In genomic region chr17:7430210-7430631, GRCm38 (mm10) we compare ENCODE assay signal across 25 mouse cellular contexts. TPM values are rescaled to one million over a fixed set of nuclear protein-coding genes. Genes with fewer than 3 reads are reported as not detected.
DNase-seq lines count a peak whose midpoint lies in the region; ATAC-seq and TF ChIP-seq lines count a peak whose summit lies in the region.
"Not testable (repeated sequence)": the region's sequence is repeated elsewhere in the genome, so short reads cannot be mapped to it uniquely, and the experiment has no call there.
"Had no signal": no experiment of that assay in that cellular context is flagged by ENCODE, and none has a peak within 500 bp of the region (broad histone marks: within the 10 kb centered on the region; RNA-seq: fewer than 3 reads in every experiment).

No protein-coding gene starts in this region.

- not testable (repeated sequence) for H3K4me2 ChIP-seq in CH12.LX (ENCODE audit: insufficient read depth, low read depth, poor library complexity, severe bottlenecking); heart, postnatal 0 days (ENCODE audit: low read depth, low read length); kidney, embryonic 16.5 days (replicated peaks; ENCODE audit: low read depth, low read length); lung, embryonic 15.5 days

- not testable (repeated sequence) for H3K4me1 ChIP-seq in CH12.LX (ENCODE audit: control insufficient read depth in 1 of 2, insufficient read depth in 2 of 2); heart, postnatal 0 days (ENCODE audit: control insufficient read depth, insufficient read depth); kidney, embryonic 16.5 days (ENCODE audit: insufficient read depth, low read length); lung, embryonic 15.5 days

- H3K4me3 ChIP-seq in CH12.LX (replicated peaks in 1 of 3; ENCODE audit: low read depth in 2 of 3, low read length in 2 of 3, poor library complexity in 1 of 3); heart, postnatal 0 days (ENCODE audit: low read depth, low read length); kidney, embryonic 16.5 days (ENCODE audit: low read length); lung, embryonic 15.5 days: not testable (repeated sequence)

- in situ Hi-C loops in CH12.LX (cut with MboI; ENCODE audit: low pct_ligation_motif_present, low pct_unique_long_range_greater_than_20kb, low sequenced_read_pairs): not testable (repeated sequence)

- peak; percentile 87 for DNase-seq in CH12.LX (ENCODE audit: extremely low read depth)
- peak; percentile 8 to 38 for DNase-seq in heart, adult 18-20 months
- DNase-seq in heart, postnatal 0 days (ENCODE audit: low spot score): not testable (repeated sequence)
- peak; percentile 37 for DNase-seq in lung, postnatal 36 days

- 50% methylated on average over 4 of the region's 4 CpGs for WGBS in heart, postnatal 0 days
- WGBS in kidney, embryonic 16.5 days: 60% methylated on average over 4 of the region's 4 CpGs
- 32% methylated on average over 4 of the region's 4 CpGs for WGBS in lung, embryonic 15.5 days

- H3K27ac ChIP-seq in CH12.LX (ENCODE audit: insufficient read depth, low read depth): peak overlapping the region; percentile 97
- H3K27ac ChIP-seq in heart, postnatal 0 days (ENCODE audit: low read depth); kidney, embryonic 16.5 days (ENCODE audit: low read length): not testable (repeated sequence)
- 0 out of 2 replicates have a peak overlapping the region, but pooled peaks have one; percentile 19 for H3K27ac ChIP-seq in lung, embryonic 15.5 days

- TF ChIP-seq EP300 in CH12.LX (IDR thresholded peaks at IDR 0.05; ENCODE audit: low read length): peak; percentile 46
- TF ChIP-seq EP300 in heart, postnatal 0 days (IDR thresholded peaks at IDR 0.05; ENCODE audit: low read depth): not testable (repeated sequence)

- dilution Hi-C loops in CH12.LX (cut with MboI; ENCODE audit: extremely low pct_ligation_motif_present, extremely low pct_unique_long_range_greater_than_20kb, low sequenced_read_pairs): not testable (repeated sequence)

- not testable (repeated sequence) for H3K27me3 ChIP-seq in CH12.LX (replicated peaks); heart, postnatal 0 days (ENCODE audit: control insufficient read depth, insufficient read depth, low read length); kidney, embryonic 16.5 days (ENCODE audit: insufficient read depth, low read length); lung, embryonic 15.5 days

- TF ChIP-seq POLR2A in CH12.LX (IDR thresholded peaks at IDR 0.05; ENCODE audit: low read depth, low read length): not testable (repeated sequence)

- peak; percentile 30; the same call in 1 of the 2 replicates for ATAC-seq in heart, postnatal 0 days (ENCODE audit: insufficient read depth, low read depth)
- ATAC-seq in kidney, embryonic 16.5 days (ENCODE audit: low FRiP score, low TSS enrichment): peak; percentile 35; the same call in 1 of the 2 replicates
- ATAC-seq in lung, embryonic 15.5 days (ENCODE audit: borderline replicate concordance, extremely low read depth, low FRiP score, low TSS enrichment): 0 out of 2 replicates have a peak, but pooled peaks have one; percentile 41
- peak; percentile 10 for ATAC-seq in neutrophil, adult 5-6 weeks (ENCODE audit: extremely low read depth, insufficient number of reproducible peaks, low FRiP score, poor library complexity, severe bottlenecking)

- H3K9ac ChIP-seq in CH12.LX (ENCODE audit: insufficient read depth, low read depth); heart, postnatal 0 days (replicated peaks; ENCODE audit: low read depth, low read length); kidney, embryonic 16.5 days (replicated peaks; ENCODE audit: low read length); lung, embryonic 15.5 days: not testable (repeated sequence)

- peak in 1 of 2 experiments; percentile 30; a peak in 2 of 4 replicates for TF ChIP-seq CTCF in CH12.LX (conservative IDR thresholded peaks at IDR 0.05 in 1 of 2, IDR thresholded peaks at IDR 0.05 in 1 of 2; ENCODE audit: low read depth in 2 of 2, low read length in 2 of 2)
- TF ChIP-seq CTCF in heart, postnatal 0 days (IDR thresholded peaks at IDR 0.05; ENCODE audit: low read depth): not testable (repeated sequence)

- H3K79me2 ChIP-seq in CH12.LX (replicated peaks; ENCODE audit: control insufficient read depth, extremely low read depth, insufficient read depth, poor library complexity, severe bottlenecking): not testable (repeated sequence)

- H3K36me3 ChIP-seq in CH12.LX (replicated peaks in 1 of 2; ENCODE audit: control insufficient read depth in 1 of 2, insufficient read depth in 1 of 2, low read length in 1 of 2); heart, postnatal 0 days (replicated peaks; ENCODE audit: control insufficient read depth, insufficient read depth, low read length); kidney, embryonic 16.5 days (ENCODE audit: insufficient read depth, low read length); lung, embryonic 15.5 days: not testable (repeated sequence)

- not testable (repeated sequence) for TF ChIP-seq RAD21 in CH12.LX (IDR thresholded peaks at IDR 0.05; ENCODE audit: low read depth, low read length)

- not testable (repeated sequence) for H3K9me3 ChIP-seq in CH12.LX (replicated peaks; ENCODE audit: low read length); heart, postnatal 0 days (replicated peaks; ENCODE audit: control insufficient read depth, low read length); kidney, embryonic 16.5 days (ENCODE audit: low read length); lung, embryonic 15.5 days

TF ChIP-seq in CH12.LX, 34 proteins besides CTCF, POLR2A, EP300 and RAD21:
- peak; percentile 31; the same call in 1 of the 2 replicates for TF ChIP-seq TCF12 (IDR thresholded peaks at IDR 0.05; ENCODE audit: low read depth, low read length)
- TF ChIP-seq HCFC1 (IDR thresholded peaks at IDR 0.05; ENCODE audit: low read depth, low read length): peak; percentile 25; the same call in 1 of the 2 replicates
- TF ChIP-seq MEF2A (IDR thresholded peaks at IDR 0.05; ENCODE audit: borderline replicate concordance, low read depth, low read length): peak; percentile 58; the same call in 1 of the 2 replicates
- peak; percentile 55; the same call in 1 of the 2 replicates for TF ChIP-seq ETS1 (conservative IDR thresholded peaks at IDR 0.05; ENCODE audit: low read depth, low read length)
- TF ChIP-seq MYC (IDR thresholded peaks at IDR 0.05; ENCODE audit: low read depth, low read length): 0 out of 2 replicates have a peak, but pooled peaks have one; percentile 20
- TF ChIP-seq KAT2A (IDR thresholded peaks at IDR 0.05; ENCODE audit: insufficient replicate concordance, low read length): 0 out of 2 replicates have a peak, but pooled peaks have one; percentile 17
- peak; percentile 49; the same call in 1 of the 2 replicates for TF ChIP-seq MXI1 (IDR thresholded peaks at IDR 0.05; ENCODE audit: low read depth, low read length)
- 0 out of 2 replicates have a peak, but pooled peaks have one; percentile 25 for TF ChIP-seq MAZ (IDR thresholded peaks at IDR 0.05; ENCODE audit: low read depth, low read length)
- peak; percentile 56; the same call in 1 of the 2 replicates for TF ChIP-seq SIN3A (IDR thresholded peaks at IDR 0.05; ENCODE audit: low read length)
- TF ChIP-seq IRF4 (IDR thresholded peaks at IDR 0.05; ENCODE audit: low read depth, low read length): peak; percentile 78
- peak; percentile 42; the same call in 1 of the 2 replicates for TF ChIP-seq MAX (IDR thresholded peaks at IDR 0.05; ENCODE audit: low read length)
- TF ChIP-seq MAFK (IDR thresholded peaks at IDR 0.05; ENCODE audit: insufficient replicate concordance, low read length): 0 out of 2 replicates have a peak, but pooled peaks have one; percentile 50
- 0 out of 2 replicates have a peak, but pooled peaks have one; percentile 38 for TF ChIP-seq ELF1 (IDR thresholded peaks at IDR 0.05; ENCODE audit: low read depth, low read length)
- peak; percentile 46; the same call in 1 of the 2 replicates for TF ChIP-seq BHLHE40 (IDR thresholded peaks at IDR 0.05; ENCODE audit: low read depth, low read length)
- peak; percentile 84; the same call in 1 of the 2 replicates for TF ChIP-seq RCOR1 (conservative IDR thresholded peaks at IDR 0.05; ENCODE audit: low read depth, low read length)

RNA-seq across cellular contexts. Expression of gene Unc93a2, which starts 45.0 kb away (rescaled TPM):
- total RNA-seq in CH12.LX (2012; rRNA removed): 0.08 and 0.13 TPM in 2 replicates
- total RNA-seq in CH12.LX (2014; rRNA removed): 0.27 TPM in 1 of 2 replicates, not detected in the other
- polyA plus RNA-seq in CH12.LX (2012; ENCODE audit: insufficient read length, low read depth): 0.50 TPM in 1 of 2 replicates, not detected in the other
- not detected for total RNA-seq in heart, adult 18-20 months (2021)
- not detected in 2 replicates for total RNA-seq in heart, postnatal 0 days (2014; rRNA removed; ENCODE audit: low replicate concordance)
- not detected in 2 replicates for polyA plus RNA-seq in heart, postnatal 0 days (2015; fragmentation: Nextera tagmentation; extraction: Ambion mirVana)
- polyA plus RNA-seq in kidney, embryonic 16.5 days (2015; fragmentation: Nextera tagmentation; extraction: Ambion mirVana): not detected in 2 replicates
- polyA plus RNA-seq in lung, embryonic 15.5 days (2015; fragmentation: Nextera tagmentation; extraction: Ambion mirVana): not detected in 2 replicates
- 0.37 TPM in 1 of 2 replicates, not detected in the other for total RNA-seq in neutrophil, adult 5-6 weeks (2017)
- total RNA-seq: layer of hippocampus, adult 2 months; layer of hippocampus, postnatal 25 days had no signal
- polyA plus RNA-seq: CD4-positive, CD25-positive, alpha-beta regulatory T cell, adult 4 months; forebrain, embryonic 15.5 days; hindbrain, embryonic 12.5 days; limb, embryonic 10.5 days; myocyte; neural tube, embryonic 13.5 days; spleen, adult 2 months; stomach, embryonic 15.5 days had no signal

RNA-seq across cellular contexts. Expression of gene Gm49630, which starts 58.4 kb away (rescaled TPM):
- total RNA-seq in CH12.LX (2012; rRNA removed): not detected in 2 replicates
- not detected in 2 replicates for total RNA-seq in CH12.LX (2014; rRNA removed)
- polyA plus RNA-seq in CH12.LX (2012; ENCODE audit: insufficient read length, low read depth): not detected in 2 replicates
- not detected for total RNA-seq in heart, adult 18-20 months (2021)
- not detected in 2 replicates for total RNA-seq in heart, postnatal 0 days (2014; rRNA removed; ENCODE audit: low replicate concordance)
- not detected in 2 replicates for polyA plus RNA-seq in heart, postnatal 0 days (2015; fragmentation: Nextera tagmentation; extraction: Ambion mirVana)
- polyA plus RNA-seq in kidney, embryonic 16.5 days (2015; fragmentation: Nextera tagmentation; extraction: Ambion mirVana): not detected in 2 replicates
- not detected in 2 replicates for polyA plus RNA-seq in lung, embryonic 15.5 days (2015; fragmentation: Nextera tagmentation; extraction: Ambion mirVana)
- not detected in 2 replicates for total RNA-seq in neutrophil, adult 5-6 weeks (2017)
- total RNA-seq: adrenal gland, adult 18-20 months; adrenal gland, postnatal 36 days; ES-E14; gastrocnemius, adult 8-10 months; heart, postnatal 14 days; layer of hippocampus, adult 2 months; layer of hippocampus, postnatal 25 days had no signal
- polyA plus RNA-seq: CD4-positive, CD25-positive, alpha-beta regulatory T cell, adult 4 months; forebrain, embryonic 15.5 days; hindbrain, embryonic 12.5 days; limb, embryonic 10.5 days; liver, embryonic 16.5 days; midbrain, embryonic 15.5 days; myocyte; neural tube, embryonic 13.5 days; Patski; spleen, adult 2 months; stomach, embryonic 15.5 days had no signal
